Mouse (Mus musculus) spleen, adult 2 months (tissue): ENCODE measurements around the gene Caln1. TPM values are rescaled to one million over a fixed set of nuclear protein-coding genes. Genes with fewer than 3 reads are reported as not detected.

Experiments used
- DNase-seq, 2 experiments: peaks; one replicate each; pipeline versions ENCODE4 v3.0.0 to v3.0.0-alpha.2; 2012 to 2021; ENCODE audit warnings: low spot score in 2 of 2, low read depth in 1 of 2
- H3K27ac ChIP-seq: fragments of 200-500 bp; 2 replicates; pipeline ENCODE4 v1.5.1; 2012; ENCODE audit warnings: low read length, inconsistent platforms; ENCODE audit not compliant: insufficient read depth
- H3K27me3 ChIP-seq: fragments of 200-500 bp; 2 replicates; pipeline ENCODE4 v1.6.1; 2012; ENCODE audit warnings: mild to moderate bottlenecking, moderate library complexity, low read length, inconsistent platforms; ENCODE audit not compliant: control insufficient read depth, insufficient read depth
- H3K36me3 ChIP-seq: fragments of 200-500 bp; 2 replicates; pipeline ENCODE4 v1.6.1; 2012; ENCODE audit warnings: mild to moderate bottlenecking, low read length, inconsistent platforms; ENCODE audit not compliant: control insufficient read depth, insufficient read depth
- H3K4me1 ChIP-seq: fragments of 200-500 bp; 2 replicates; pipeline ENCODE4 v1.6.1; 2011; ENCODE audit warnings: inconsistent platforms; ENCODE audit not compliant: control insufficient read depth, insufficient read depth, insufficient read length
- H3K4me3 ChIP-seq: fragments of 200-500 bp; 2 replicates; pipeline ENCODE4 v1.5.1; 2011; ENCODE audit warnings: mild to moderate bottlenecking, inconsistent platforms; ENCODE audit not compliant: insufficient read depth, insufficient read length; ENCODE audit errors: extremely low read depth
- CTCF ChIP-seq: fragments of 200-500 bp; IDR thresholded peaks from 2 replicates; pipeline ENCODE4 v1.5.1; 2011; ENCODE audit warnings: mild to moderate bottlenecking, inconsistent platforms; ENCODE audit not compliant: insufficient read depth, insufficient read length, insufficient replicate concordance; ENCODE audit errors: extremely low read depth
- POLR2A ChIP-seq: fragments of 200-500 bp; IDR thresholded peaks from 2 replicates; pipeline ENCODE4 v1.6.1; 2011; ENCODE audit warnings: low read depth, low read length, inconsistent platforms
- WGBS: fragments of 180-500 bp; shearing (Covaris S2); methylation state at CpG from one replicate; pipeline ENCODE4 v1.1.7; 2018; 5-methylcytosine and 5-hydroxymethylcytosine counted together
- polyA plus RNA-seq: library from polyadenylated mRNA; depleted of rRNA; stranded (reverse); fragments of >200 nt; gene quantifications from 2 replicates; pipeline ENCODE4 v1.2.3, GENCODE M21; 2012

Gene Caln1
- polyA plus RNA-seq, 1 experiment, result not detected

DNA sequence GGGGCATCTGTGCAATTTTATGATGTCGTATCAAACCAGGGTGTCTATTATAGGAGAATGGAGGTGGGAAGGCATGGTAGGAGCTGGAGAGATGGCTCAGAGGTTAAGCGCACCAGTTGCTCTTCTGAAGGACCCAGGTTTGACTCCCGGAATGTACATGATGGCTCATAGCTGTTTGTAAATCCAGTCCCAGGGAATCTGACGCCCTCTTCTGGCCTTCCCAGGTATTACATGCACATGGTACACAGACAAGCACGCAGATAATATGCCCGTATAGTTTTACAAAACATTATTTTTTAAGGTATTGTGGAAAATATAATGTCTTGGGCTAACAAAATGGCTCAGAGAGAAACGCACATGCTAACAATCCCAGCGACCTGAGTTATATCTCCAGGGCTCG, 443.8 kb downstream of the Caln1 start:
- H3K4me1 ChIP-seq, result no peaks in the 10 kb centered on the region
- no peak for TF ChIP-seq POLR2A
- no peak for TF ChIP-seq CTCF
- H3K27ac ChIP-seq, result no peak overlapping the region
- H3K27me3 ChIP-seq, result no peaks in the 10 kb centered on the region
- H3K4me3 ChIP-seq, result no peak overlapping the region
- H3K36me3 ChIP-seq, result no peaks in the 10 kb centered on the region
- 87% methylated on average over 9 of the region's 9 CpGs for WGBS
- no peak for DNase-seq

DNA sequence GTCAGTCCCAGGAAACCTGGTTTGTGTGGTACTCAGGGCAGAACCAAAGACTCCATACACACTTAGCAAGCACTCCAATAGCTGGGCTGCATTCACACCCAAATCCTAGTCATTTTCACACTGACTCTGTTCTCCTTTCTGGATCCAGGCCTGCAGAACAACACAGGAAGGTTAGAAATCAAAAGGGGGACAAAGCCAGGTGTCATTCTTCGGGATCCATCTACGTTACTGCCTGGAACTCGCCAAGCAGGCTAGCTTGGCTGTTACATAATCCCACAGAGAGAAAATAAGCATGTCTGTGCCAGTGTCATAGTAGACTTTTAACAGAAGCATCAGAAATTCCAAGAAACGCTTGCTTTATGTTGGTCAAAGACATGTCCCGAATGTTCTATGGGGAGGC, 446.1 kb downstream of the Caln1 start:
- 81% methylated on average over 5 of the region's 5 CpGs for WGBS
- DNase-seq, result no peak
- no peak overlapping the region for H3K4me3 ChIP-seq
- no peak overlapping the region for H3K27ac ChIP-seq
- TF ChIP-seq CTCF (no peak), POLR2A (no peak)
- no peaks in the 10 kb centered on the region for H3K4me1 ChIP-seq
- no peaks in the 10 kb centered on the region for H3K27me3 ChIP-seq
- no peaks in the 10 kb centered on the region for H3K36me3 ChIP-seq

DNA sequence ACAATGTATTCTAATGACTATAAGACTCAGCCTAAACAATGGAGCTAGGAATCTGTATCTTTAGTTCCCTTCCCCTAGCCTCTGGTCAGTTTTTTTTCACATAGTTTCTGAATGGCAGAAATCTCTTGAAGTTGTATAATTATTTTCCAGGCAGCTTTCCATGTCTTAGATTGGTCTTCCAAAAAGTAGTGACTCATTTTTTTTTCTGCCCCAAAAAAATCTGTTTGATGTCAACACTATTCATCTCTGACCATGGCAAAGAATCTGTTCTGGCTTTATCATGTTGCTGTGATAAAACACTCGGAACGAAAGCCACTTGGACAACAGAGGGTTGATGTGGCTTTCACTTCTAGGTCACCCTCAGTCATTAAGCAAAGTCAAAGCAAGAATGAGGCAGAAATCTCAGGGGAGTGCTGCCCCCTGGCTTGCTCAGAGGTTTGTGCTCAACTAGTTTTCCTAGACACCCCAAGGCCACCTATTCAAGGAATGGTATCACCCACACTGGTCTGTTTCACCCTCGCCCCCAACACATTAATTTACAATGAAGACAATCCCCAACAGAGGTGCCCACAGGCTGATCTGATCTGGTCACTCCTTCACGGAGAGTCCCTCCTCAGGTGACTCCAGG, 450.9 kb downstream of the Caln1 start:
- Histone ChIP-seq H3K4me1 (no peaks in the 10 kb centered on the region), H3K4me3 (no peak overlapping the region), H3K27me3 (no peaks in the 10 kb centered on the region), H3K27ac (no peak overlapping the region), H3K36me3 (no peaks in the 10 kb centered on the region)
- TF ChIP-seq CTCF, result no peak
- TF ChIP-seq POLR2A, result no peak
- no peak for DNase-seq
- WGBS, result 74% methylated on average over 4 of the region's 4 CpGs

DNA sequence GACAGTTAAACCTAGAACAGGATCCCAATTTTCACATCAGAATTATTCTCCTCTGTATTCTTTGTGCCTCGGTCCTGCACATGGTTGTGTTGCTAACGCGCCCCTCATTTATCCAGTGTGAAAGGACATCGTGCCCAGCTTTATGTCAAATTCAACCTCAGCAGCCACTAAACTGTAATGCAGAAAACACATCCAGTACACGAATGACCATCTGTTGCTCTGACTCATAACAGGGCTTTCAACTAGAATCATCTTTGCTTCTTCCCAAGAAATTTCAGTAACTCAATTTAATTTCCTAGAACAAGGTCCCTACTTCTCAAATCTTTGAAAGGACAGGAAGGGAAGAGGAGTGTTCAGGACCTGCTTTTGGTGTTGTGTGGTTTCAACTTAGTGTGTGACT, 451.4 kb downstream of the Caln1 start:
- H3K27ac ChIP-seq, result no peak overlapping the region
- H3K36me3 ChIP-seq, result no peaks in the 10 kb centered on the region
- no peak for DNase-seq
- no peaks in the 10 kb centered on the region for H3K4me1 ChIP-seq
- WGBS, result 85% methylated on average over 5 of the region's 5 CpGs
- TF ChIP-seq POLR2A (no peak), CTCF (no peak)
- no peaks in the 10 kb centered on the region for H3K27me3 ChIP-seq
- no peak overlapping the region for H3K4me3 ChIP-seq

DNA sequence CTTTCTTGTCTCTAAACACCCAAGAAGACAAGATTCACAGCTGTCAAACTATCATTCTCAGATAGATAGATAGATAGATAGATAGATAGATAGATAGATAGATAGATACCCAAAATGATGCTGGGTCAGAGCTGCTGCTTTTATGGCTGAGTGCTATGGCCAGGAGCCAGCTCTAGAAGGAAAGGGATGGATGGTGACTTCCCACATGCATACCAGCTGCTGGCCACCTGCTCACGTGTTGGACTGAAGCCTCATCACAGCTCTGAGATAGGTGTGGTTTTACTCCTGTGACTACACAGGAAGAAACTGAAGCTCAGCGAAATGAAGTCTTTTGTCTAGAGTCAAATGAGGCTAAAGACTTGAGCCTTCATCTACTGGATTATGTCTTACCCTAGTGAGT, 456.5 kb downstream of the Caln1 start:
- no peaks in the 10 kb centered on the region for H3K4me1 ChIP-seq
- DNase-seq, result no peak
- no peak overlapping the region for H3K27ac ChIP-seq
- no peak for TF ChIP-seq CTCF
- no peak for TF ChIP-seq POLR2A
- no peak overlapping the region for H3K4me3 ChIP-seq
- H3K27me3 ChIP-seq, result no peaks in the 10 kb centered on the region
- WGBS, result 79% methylated on average over 2 of the region's 2 CpGs
- no peaks in the 10 kb centered on the region for H3K36me3 ChIP-seq

DNA sequence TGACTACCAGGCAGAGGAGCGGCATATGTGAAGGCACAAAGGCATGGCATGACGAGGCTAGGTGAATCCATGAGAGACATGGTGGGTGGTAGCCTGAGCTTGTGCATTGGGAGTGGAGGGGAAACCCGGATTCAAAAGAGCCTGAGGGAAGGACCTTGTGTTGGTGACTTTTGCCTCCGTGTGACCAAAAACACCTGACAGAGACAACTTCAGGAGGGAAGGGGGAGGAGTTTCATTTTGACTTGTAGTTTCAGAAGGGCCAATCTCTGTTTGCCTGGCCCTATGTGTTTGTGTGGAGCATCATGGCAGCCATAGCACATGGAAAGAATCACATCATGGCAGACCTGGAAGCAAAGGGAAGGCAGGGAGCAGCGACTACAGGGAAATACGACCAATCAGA, 479.3 kb downstream of the Caln1 start:
- no peak overlapping the region for H3K27ac ChIP-seq
- no peaks in the 10 kb centered on the region for H3K4me1 ChIP-seq
- H3K4me3 ChIP-seq, result no peak overlapping the region
- H3K27me3 ChIP-seq, result no peaks in the 10 kb centered on the region
- no peak for DNase-seq
- TF ChIP-seq POLR2A, result no peak
- no peak for TF ChIP-seq CTCF
- no peaks in the 10 kb centered on the region for H3K36me3 ChIP-seq
- WGBS, result 90% methylated on average over 6 of the region's 6 CpGs

DNA sequence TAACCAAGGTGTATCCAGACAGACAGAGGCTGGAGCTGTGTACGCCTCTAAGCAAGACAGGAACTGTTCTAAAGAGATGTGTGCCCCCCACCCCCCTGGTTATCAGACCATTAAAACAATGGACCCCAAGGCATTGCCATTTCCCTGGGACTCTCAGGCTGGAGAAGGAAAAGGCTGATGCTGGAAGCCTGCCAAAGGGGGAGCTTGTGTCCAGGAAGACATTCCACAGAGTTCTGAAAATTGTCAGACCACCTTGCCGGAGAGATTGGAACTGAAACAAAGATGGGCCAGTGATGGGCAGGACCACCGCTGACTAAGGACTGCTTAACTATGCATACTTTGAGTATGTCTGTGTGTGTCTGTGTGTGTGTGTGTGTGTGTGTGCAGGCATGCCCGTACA, 480.4 kb downstream of the Caln1 start:
- H3K4me1 ChIP-seq, result no peaks in the 10 kb centered on the region
- H3K36me3 ChIP-seq, result no peaks in the 10 kb centered on the region
- 86% methylated on average over 4 of the region's 4 CpGs for WGBS
- no peaks in the 10 kb centered on the region for H3K27me3 ChIP-seq
- DNase-seq, result no peak
- H3K27ac ChIP-seq, result no peak overlapping the region
- no peak overlapping the region for H3K4me3 ChIP-seq
- TF ChIP-seq CTCF (no peak), POLR2A (no peak)
